Mouse (Mus musculus): ENCODE measurements at regions not wholly inside any gene's neighbourhood (a gene's known extent, or its start where the extent isn't known, plus 50 kb on each side); places are given as distances from the start of the nearest gene placed in this dataset.

GRCm38 (mm10) chr4:152878941-152879340, 401.3 kb upstream of the Kcnab2 start:
- TF ChIP-seq CTCF (IDR thresholded peaks at IDR 0.05; ENCODE audit: low read depth, low read length) (no peak), TAL1 (conservative IDR thresholded peaks at IDR 0.05; ENCODE audit: low read depth, low read length) (no peak), GATA1 (IDR thresholded peaks at IDR 0.05; ENCODE audit: borderline replicate concordance, low read length) (no peak), POLR2AphosphoS5 (IDR thresholded peaks at IDR 0.05; ENCODE audit: insufficient replicate concordance, low read depth, low read length) (no peak), GATA2 (IDR thresholded peaks at IDR 0.05; ENCODE audit: borderline replicate concordance, low read depth, low read length) (no peak)

Data from G1E (cell line).